In the genomic region with DNA sequence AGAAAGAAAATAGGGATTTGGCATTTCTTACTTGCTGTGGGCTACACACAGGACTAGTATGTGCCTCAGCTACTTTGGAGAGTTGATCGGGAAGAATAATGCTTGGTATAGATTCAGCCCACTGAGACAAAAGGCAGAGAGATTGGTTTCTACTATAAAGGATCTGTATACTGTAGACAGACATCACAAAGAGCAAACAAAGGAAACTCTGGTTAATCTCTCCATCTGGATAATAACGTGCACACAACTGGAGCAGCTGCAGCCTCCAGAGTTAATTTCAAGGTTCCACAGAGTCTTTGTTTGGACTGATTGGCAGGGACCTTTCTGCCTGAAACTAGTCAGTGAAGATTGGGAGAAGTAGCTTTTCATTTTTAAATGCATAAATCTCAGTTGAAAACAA, we compare ENCODE assay signal across 19 mouse cellular contexts.
"Had no signal": no experiment of that assay in that cellular context is flagged by ENCODE, and none has a peak within 500 bp of the region (broad histone marks: within the 10 kb centered on the region; RNA-seq: fewer than 3 reads in every experiment).

No protein-coding gene starts in this region.

- DNase-seq: kidney, adult 11 months; kidney, adult 8-10 months; kidney, postnatal 10 days; kidney, postnatal 36 days; liver; lung, adult 2 months; lung, postnatal 14 days; lung, postnatal 4 days; retina, postnatal 1 day; right cerebral cortex, postnatal 25 days; spleen, adult 18-20 months; thymus, postnatal 25 days had no signal

- H3K36me3 ChIP-seq: kidney, embryonic 15.5 days; limb, embryonic 10.5 days; limb, embryonic 13.5 days; liver, embryonic 12.5 days; liver, embryonic 15.5 days; stomach, embryonic 15.5 days had no signal

- H3K9ac ChIP-seq: kidney, embryonic 15.5 days; limb, embryonic 13.5 days; liver, embryonic 12.5 days; liver, embryonic 15.5 days; stomach, embryonic 15.5 days had no signal

- H3K4me3 ChIP-seq: kidney, embryonic 15.5 days; limb, embryonic 10.5 days; limb, embryonic 13.5 days; liver, embryonic 12.5 days; liver, embryonic 15.5 days; stomach, embryonic 15.5 days had no signal

- H3K27ac ChIP-seq: kidney, embryonic 15.5 days; limb, embryonic 10.5 days; limb, embryonic 13.5 days; liver, embryonic 12.5 days; liver, embryonic 15.5 days; stomach, embryonic 15.5 days had no signal

- ATAC-seq: liver, embryonic 12.5 days; midbrain, embryonic 16.5 days had no signal

- H3K4me1 ChIP-seq: kidney, embryonic 15.5 days; limb, embryonic 10.5 days; limb, embryonic 13.5 days; liver, embryonic 12.5 days; liver, embryonic 15.5 days; stomach, embryonic 15.5 days had no signal

- H3K4me2 ChIP-seq: kidney, embryonic 15.5 days; limb, embryonic 13.5 days; liver, embryonic 12.5 days; liver, embryonic 15.5 days; stomach, embryonic 15.5 days had no signal

- H3K27me3 ChIP-seq: kidney, embryonic 15.5 days; limb, embryonic 13.5 days; liver, embryonic 12.5 days; liver, embryonic 15.5 days; stomach, embryonic 15.5 days had no signal

- H3K9me3 ChIP-seq: kidney, embryonic 15.5 days; limb, embryonic 10.5 days; limb, embryonic 13.5 days; liver, embryonic 12.5 days; liver, embryonic 15.5 days; stomach, embryonic 15.5 days had no signal
